Mouse (Mus musculus) lung, postnatal 0 days (tissue): ENCODE measurements at regions not wholly inside any gene's neighbourhood (a gene's known extent, or its start where the extent isn't known, plus 50 kb on each side); places are given as distances from the start of the nearest gene placed in this dataset.

ENCODE experiments used
- CTCF ChIP-seq: IDR thresholded peaks from 2 replicates; pipeline ENCODE4 v1.5.1; 2016; ENCODE audit warnings: antibody characterized with exemption, mild to moderate bottlenecking
- EP300 ChIP-seq: IDR thresholded peaks from 2 replicates; pipeline ENCODE4 v1.6.1; 2016; ENCODE audit warnings: antibody characterized with exemption, mild to moderate bottlenecking, control low read depth

DNA sequence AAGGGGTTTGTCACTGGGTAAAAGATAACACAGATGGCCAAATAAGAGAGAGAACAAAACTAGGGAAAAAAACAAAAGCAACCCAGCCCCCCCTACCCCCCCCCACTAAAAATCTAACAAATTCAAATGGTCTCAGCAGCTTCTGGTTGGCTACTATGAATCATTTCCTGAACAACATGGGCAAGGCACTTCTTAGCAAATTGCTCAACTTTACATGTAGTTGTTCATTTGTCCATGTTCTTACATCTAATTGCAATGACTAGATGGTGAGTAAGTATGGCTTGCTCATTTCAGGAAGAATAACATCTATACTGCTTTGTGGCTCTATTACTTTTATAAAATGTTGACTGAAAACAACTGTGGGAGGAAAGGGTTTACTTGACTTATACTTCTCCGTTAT is 1124.9 kb upstream of the Fbxo33 start:
- no peak for TF ChIP-seq CTCF
- no peak for TF ChIP-seq EP300
